Mouse (Mus musculus) ZHBTc4 (cell line): ENCODE measurements at regions not wholly inside any gene's neighbourhood (a gene's known extent, or its start where the extent isn't known, plus 50 kb on each side); places are given as distances from the start of the nearest gene placed in this dataset.
"Not testable (repeated sequence)": the region's sequence is repeated elsewhere in the genome, so short reads cannot be mapped to it uniquely, and the experiment has no call there.

Experiments
- DNase-seq: peaks from one replicate; pipeline ENCODE4 v3.0.0-alpha.2; 2011; ENCODE audit warnings: low read depth, low spot score

DNA sequence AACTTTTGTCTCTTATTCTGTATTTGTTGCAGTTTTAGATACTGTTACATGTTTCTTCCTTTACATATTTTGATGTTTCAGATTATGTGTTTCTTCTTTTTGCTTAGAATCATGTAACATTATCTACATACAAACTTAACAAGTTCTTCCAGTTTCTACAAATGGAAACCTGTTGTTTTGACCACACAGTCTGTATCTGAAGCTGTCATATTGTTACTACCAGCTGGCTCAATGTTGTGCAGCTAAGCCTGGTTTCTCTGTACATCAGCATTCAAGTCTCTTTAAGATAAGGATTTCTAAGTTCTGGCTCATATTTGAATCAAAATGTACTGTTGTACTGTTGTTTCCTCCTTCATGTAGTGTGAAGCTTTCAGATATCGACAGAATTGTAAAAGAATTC lies 65.4 kb upstream of the Vps41 start:
- DNase-seq = no peak

DNA sequence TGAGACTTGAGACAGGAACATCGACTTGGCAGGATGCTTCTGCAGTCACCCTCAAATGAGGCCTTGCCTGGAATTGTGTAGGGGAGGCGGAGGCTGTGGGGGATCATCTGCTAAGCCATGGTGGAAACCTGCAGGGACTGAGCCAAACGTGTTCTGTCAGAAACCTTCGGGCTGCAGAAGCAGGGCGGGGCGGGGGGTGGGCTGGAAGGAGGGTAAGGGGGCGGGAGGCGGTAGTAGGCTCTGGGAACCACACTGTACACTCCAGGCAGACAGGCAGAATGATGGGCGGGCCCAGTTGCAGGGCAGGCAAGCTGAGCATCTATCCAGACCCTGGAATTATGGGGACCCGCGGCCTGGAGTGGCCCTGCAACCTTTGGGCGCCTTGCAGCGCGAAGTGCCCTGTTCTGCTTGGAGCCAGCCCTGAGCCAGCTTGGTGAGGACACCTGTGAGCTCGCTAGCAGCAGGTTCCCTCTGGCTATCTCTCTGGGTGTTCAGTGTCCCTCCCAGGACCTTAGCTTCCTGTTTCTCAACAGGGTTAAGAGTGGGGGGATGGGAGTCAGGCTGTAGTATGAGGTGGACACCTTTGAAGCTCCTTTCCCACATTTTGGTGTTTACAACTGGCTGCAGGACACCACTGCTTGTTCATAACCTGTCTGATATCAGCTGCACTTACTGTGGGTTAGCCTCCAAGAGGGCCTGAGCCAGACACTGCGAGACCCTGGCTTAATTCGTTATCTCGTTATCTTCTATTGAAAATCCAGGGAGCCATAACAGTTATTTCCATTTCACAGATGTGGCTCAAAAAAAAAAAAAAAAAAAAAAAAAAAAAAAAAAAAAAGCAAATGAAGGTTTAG lies 102.1 kb upstream of the Vps41 start:
- DNase-seq = peak; percentile 77

- DNase-seq = peak; percentile 4
Observed at GRCm38 (mm10) chr13:18580718-18581550, 136.2 kb upstream of the Vps41 start.

DNA sequence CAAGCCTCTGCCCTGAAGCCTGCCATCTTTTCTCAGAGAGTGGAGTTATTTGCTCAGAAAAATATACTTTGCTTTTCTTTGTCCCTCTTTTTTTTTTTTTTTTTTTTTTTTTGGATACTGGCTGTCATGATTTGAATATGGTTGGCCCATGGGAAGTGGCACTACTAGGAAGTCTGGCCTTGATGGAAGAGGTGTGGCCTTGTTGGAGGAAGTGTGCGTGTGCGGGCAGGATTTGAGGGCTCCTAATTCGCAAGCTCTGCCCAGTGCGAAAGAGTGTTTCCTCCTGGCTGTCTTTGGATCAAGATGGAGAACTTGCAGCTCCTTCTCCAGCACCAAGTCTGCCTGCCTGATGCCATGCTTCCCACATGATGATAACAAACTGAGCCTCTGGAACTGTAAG lies 141.1 kb upstream of the Vps41 start:
- peak; percentile 77 for DNase-seq

GRCm38 (mm10) chr13:18575599-18575998 lies 141.5 kb upstream of the Vps41 start:
- peak; percentile 97 for DNase-seq

- DNase-seq = not testable (repeated sequence)
Observed at GRCm38 (mm10) chr13:18542032-18542431, 144.5 kb upstream of the Pou6f2 start.

DNA sequence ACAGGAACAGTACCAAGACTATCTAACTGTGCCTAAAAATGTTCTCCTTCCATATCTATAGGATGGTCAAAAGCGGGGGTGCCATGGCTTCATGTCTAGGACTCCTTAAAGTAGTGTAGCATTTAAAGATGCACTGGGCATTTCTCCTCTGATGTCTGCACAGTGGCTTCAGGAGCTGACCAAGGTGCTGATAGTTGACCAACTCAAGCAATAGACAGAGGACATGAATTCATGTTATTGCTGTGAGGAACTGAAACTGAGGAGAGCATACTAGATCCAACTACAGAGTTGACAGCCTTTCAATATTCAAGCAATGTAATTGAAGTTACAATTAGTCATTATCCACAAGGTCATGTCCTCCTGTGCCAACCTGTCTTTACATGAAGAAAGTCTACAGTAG lies 133.0 kb upstream of the Pou6f2 start:
- no peak for DNase-seq

GRCm38 (mm10) chr13:18498159-18498558 lies 100.7 kb upstream of the Pou6f2 start:
- no peak for DNase-seq

GRCm38 (mm10) chr13:18497582-18498157 lies 100.2 kb upstream of the Pou6f2 start:
- DNase-seq = no peak

GRCm38 (mm10) chr13:18495021-18495811 lies 97.7 kb upstream of the Pou6f2 start:
- no peak for DNase-seq

GRCm38 (mm10) chr13:18485785-18486184 lies 88.3 kb upstream of the Pou6f2 start:
- DNase-seq = peak; percentile 91

- DNase-seq = no peak
Observed at GRCm38 (mm10) chr13:18485080-18485479, 87.6 kb upstream of the Pou6f2 start.

DNA sequence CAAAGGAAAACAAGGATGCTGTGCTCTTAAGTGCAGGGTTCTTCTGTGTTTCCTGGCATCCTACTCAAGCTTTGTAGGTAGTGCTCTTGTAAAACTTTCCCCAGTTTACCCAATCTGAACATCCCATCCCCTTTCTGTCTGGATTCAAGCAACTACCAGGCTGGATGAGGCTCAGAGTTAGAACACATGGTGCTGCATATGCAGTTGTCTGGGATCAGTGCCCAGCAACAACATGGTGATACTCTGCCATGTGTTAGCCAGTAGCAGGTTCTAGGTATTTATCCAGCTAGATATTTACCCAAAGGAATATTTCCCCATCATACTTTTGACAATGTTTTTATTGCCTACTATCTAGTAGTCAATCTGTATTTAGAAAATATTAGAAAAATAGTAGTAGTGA lies 78.8 kb upstream of the Pou6f2 start:
- no peak for DNase-seq

GRCm38 (mm10) chr13:18471534-18471933 lies 74.0 kb upstream of the Pou6f2 start:
- no peak for DNase-seq

- DNase-seq = no peak
Observed at GRCm38 (mm10) chr13:18465921-18466320, 68.4 kb upstream of the Pou6f2 start.

GRCm38 (mm10) chr13:18462221-18462620 lies 64.7 kb upstream of the Pou6f2 start:
- DNase-seq = peak; percentile 71

- DNase-seq = peak; percentile 26
Observed at GRCm38 (mm10) chr13:18457337-18458236, 60.1 kb upstream of the Pou6f2 start.
